Mouse (Mus musculus) forebrain, embryonic 11.5 days (tissue): Measurements from ENCODE around the gene Mtfmt. TPM values are rescaled to one million over a fixed set of nuclear protein-coding genes. Genes with fewer than 3 reads are reported as not detected.

ENCODE experiments used
- ATAC-seq: fragments of 200-750 bp; cut with Nextera tagmentation; replicated peaks from 2 replicates; pipeline ENCODE4 v1.8.0; 2017; ENCODE audit warnings: moderate TSS enrichment; ENCODE audit not compliant: low FRiP score
- DNase-seq: peaks from one replicate; pipeline ENCODE4 v3.0.0-alpha.2; 2017; ENCODE audit warnings: low spot score
- H3K27ac ChIP-seq: fragments of 300-500 bp; sonication (generic); 2 replicates; pipeline ENCODE4 v1.5.1; 2014; ENCODE audit warnings: low read depth, low read length
- H3K27me3 ChIP-seq: fragments of 300-500 bp; sonication (generic); 2 replicates; pipeline ENCODE4 v1.6.1; 2014; ENCODE audit warnings: mild to moderate bottlenecking, low read length, mixed read lengths; ENCODE audit not compliant: control insufficient read depth, insufficient read depth
- H3K36me3 ChIP-seq: fragments of 300-500 bp; sonication (generic); 2 replicates; pipeline ENCODE4 v1.6.1; 2014; ENCODE audit warnings: mild to moderate bottlenecking, low read length, moderate library complexity, mixed read lengths; ENCODE audit not compliant: control insufficient read depth, insufficient read depth
- H3K4me1 ChIP-seq: fragments of 300-500 bp; sonication (generic); replicated peaks from 2 replicates; pipeline ENCODE4 v1.6.1; 2014; ENCODE audit warnings: low read length, mixed read lengths; ENCODE audit not compliant: control insufficient read depth, insufficient read depth
- H3K4me2 ChIP-seq: fragments of 300-500 bp; sonication (generic); 2 replicates; pipeline ENCODE4 v1.6.1; 2014; ENCODE audit warnings: low read depth, mild to moderate bottlenecking, low read length, moderate library complexity, mixed read lengths; ENCODE audit not compliant: severe bottlenecking
- H3K4me3 ChIP-seq: fragments of 300-500 bp; sonication (generic); 2 replicates; pipeline ENCODE4 v1.5.1; 2014; ENCODE audit warnings: low read depth, low read length
- H3K9ac ChIP-seq: fragments of 300-500 bp; sonication (generic); 2 replicates; pipeline ENCODE4 v1.6.1; 2014; ENCODE audit warnings: low read length
- H3K9me3 ChIP-seq: fragments of 300-500 bp; sonication (generic); 2 replicates; pipeline ENCODE4 v1.6.1; 2016; ENCODE audit warnings: low read length, mixed read lengths; ENCODE audit not compliant: control insufficient read depth
- WGBS: fragments of 180-500 bp; shearing (Covaris S2); extraction: QIAGEN DNeasy Blood & Tissue Kit; methylation state at CpG from one replicate; pipeline ENCODE4 v1.1.7; 2014; 5-methylcytosine and 5-hydroxymethylcytosine counted together
- polyA plus RNA-seq: library from polyadenylated mRNA; unstranded; fragments of >200 nt; fragmentation: Nextera tagmentation; extraction: Ambion mirVana; gene quantifications from 2 replicates; pipeline ENCODE4 v1.2.1, GENCODE M21; 2014

Mtfmt gene
- 19.6 and 20.4 TPM in 2 replicates for polyA plus RNA-seq

DNA sequence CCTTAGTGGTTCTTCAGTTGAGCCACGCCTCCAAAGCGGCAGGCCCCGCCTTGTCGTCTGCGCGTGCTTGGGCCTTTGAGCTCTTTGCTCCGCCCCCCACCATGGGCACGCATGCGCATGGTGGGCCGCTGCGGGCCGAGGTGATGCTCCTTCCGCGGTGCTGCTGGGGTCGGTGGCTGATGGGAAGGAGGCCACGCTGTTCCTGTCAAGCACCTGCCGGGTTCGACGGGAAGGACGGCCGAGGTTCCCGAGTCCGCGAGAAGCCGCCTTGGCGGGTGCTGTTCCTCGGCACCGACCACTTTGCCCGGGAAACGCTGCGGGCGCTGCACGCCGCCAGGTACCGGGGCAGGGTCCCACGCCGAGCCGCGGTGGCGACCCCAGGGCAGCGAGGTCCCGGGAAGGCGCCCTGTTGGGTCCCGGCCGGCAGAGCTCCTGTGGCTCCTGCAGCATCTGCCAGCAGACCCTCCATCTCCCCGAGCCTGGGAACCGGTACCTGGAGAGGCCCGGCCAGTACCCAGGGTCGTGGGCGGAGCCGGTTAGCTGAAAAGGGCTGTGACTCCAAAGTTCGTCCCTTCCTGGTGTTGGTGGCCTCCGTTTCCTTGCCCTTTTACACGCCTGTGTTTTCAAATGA lies at the start of gene Mtfmt:
TSS of gene Mtfmt (plus strand) at position 112 of the 631 bp plus-strand sequence.
- Histone ChIP-seq H3K27me3 (no peaks in the 10 kb centered on the region), H3K4me1 (no peaks in the 10 kb centered on the region), H3K9me3 (no peaks in the 10 kb centered on the region), H3K36me3 (no peaks in the 10 kb centered on the region), H3K27ac (no peak within 1 kb of the TSS), H3K9ac (peak within 1 kb of the TSS; percentile 85), H3K4me3 (peak within 1 kb of the TSS; percentile 88), H3K4me2 (peak within 1 kb of the TSS; percentile 77)
- peak; percentile 96 for DNase-seq
- peak; percentile 91 for ATAC-seq
- under 1% methylated on average over 54 of the region's 54 CpGs for WGBS

DNA sequence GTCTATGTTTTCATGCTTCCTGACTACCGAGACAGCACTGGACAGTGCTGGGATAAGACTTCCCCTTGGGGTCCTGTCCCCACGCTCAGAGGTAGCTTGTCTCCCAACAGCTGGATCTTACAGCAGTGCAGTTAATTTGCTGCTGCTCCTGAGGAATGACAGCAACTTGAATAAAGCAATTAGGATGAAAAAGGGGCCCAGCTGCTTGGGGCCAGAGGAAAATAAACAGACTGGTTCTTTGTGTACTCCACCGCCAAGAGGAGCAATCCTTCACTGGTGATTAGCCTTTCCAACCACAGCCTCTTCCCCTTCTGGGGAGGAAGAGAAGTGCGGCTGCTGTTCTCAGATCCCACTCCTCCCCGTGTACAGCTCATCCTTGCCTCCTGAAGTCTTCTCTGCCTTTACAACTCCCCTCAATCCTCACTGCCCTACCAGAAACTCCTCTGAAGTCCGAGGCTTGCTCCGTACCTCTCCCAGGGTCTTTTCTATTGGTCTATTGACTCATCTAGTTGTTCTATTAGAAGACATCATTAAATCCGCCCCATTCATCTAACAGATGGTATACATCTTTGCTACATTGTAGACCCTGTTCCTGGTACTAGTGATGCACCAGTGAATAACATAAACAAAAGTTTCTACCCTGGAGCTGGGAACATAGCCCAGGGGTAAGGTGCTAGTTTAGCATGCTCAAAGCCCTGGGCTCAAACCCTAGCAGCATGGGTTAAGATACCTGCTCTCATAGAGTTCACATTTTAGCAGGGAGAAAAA lies 49.0 kb upstream of the Mtfmt start:
- ATAC-seq (no peak), DNase-seq (no peak)
- H3K4me1 ChIP-seq = 0 out of 2 replicates have a peak, but pooled peaks cover 4% of the 10 kb centered on the region
- H3K27ac ChIP-seq = 0 out of 2 replicates have a peak overlapping the region, but pooled peaks have one; percentile 12
- H3K36me3 ChIP-seq = no peaks in the 10 kb centered on the region
- H3K9me3 ChIP-seq = no peaks in the 10 kb centered on the region
- H3K4me2 ChIP-seq = no peak overlapping the region
- 34% methylated on average over 8 of the region's 8 CpGs for WGBS
- no peak overlapping the region for H3K9ac ChIP-seq
- no peak overlapping the region for H3K4me3 ChIP-seq
- H3K27me3 ChIP-seq = peaks cover 17% of the 10 kb centered on the region

DNA sequence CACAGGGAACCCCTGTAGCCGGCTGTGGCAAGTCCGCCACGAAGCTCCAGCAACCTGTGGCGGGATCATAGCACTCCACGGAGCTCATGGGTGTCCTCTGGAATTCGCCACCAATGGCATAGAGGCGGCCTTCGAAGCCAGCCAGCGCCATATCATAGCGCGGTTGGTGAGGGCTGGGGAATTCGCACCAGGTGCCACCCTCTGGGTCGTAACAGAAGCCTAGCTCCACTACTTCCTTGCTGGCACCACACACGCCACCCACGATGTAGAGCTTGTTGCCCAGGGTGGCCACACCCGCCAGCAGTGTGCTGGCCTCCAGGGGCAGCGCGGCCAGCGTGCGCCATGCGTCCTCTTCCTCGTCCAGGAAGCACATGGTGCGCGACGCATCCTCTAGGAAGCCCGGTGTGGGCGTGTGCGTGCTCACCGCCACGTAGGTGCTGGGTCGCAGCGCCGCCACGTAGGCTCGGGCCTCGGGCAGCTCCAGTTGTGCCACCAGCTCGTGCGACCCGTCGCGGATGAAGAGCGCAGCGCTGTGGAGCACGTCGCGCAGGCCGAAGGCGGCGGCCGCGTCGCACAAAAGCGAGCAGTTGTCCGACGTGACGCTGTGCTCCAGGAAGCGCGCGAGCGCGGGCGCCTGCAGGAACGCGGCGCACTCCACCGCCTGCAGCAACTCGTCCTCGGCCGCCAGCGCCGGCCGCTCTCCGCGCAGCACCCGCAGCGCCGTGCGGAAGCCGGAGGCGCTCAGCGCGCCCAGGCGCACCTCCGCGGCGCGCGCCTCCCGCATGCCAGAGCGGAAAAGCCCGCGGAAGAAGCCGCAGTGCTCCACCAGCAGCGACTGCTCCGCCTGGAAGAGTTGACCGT lies 44.6 kb upstream of the Mtfmt start:
- H3K27me3 ChIP-seq = peaks cover 30% of the 10 kb centered on the region
- H3K9ac ChIP-seq = peak overlapping the region; percentile 27
- no peak overlapping the region for H3K27ac ChIP-seq
- H3K4me3 ChIP-seq = peak overlapping the region; percentile 34
- peak overlapping the region; percentile 51 for H3K4me2 ChIP-seq
- ATAC-seq = 0 out of 2 replicates have a peak, but pooled peaks have one; percentile 12
- no peaks in the 10 kb centered on the region for H3K9me3 ChIP-seq
- 0 out of 2 replicates have a peak, but pooled peaks cover 4% of the 10 kb centered on the region for H3K4me1 ChIP-seq
- H3K36me3 ChIP-seq = no peaks in the 10 kb centered on the region
- WGBS = 18% methylated on average over 96 of the region's 96 CpGs
- peak; percentile 62 for DNase-seq

DNA sequence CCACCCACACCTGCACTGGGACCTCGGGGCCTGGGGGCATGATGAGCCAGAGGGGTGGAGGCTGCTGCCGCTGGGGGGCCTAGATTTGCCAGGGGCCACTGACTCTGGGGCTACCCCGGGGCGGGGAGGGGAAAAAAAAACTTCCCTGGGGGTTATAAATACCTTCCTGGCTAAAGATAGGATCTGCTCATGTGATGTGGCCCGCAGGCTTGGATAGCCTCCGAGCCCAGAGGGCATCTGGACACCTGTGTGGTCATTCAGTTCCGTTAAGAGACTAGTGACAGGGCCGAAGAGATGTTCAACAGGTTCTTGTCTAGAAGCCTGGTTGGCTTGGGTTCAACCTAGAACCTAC lies 44.0 kb upstream of the Mtfmt start, which contains the start of gene Kbtbd13:
TSS of gene Kbtbd13 (minus strand) at position 40 of the 352 bp plus-strand sequence.
- WGBS = 40% methylated on average over 8 of the region's 8 CpGs
- ATAC-seq = no peak
- no peak within 1 kb of the TSS for H3K27ac ChIP-seq
- H3K36me3 ChIP-seq = no peaks in the 10 kb centered on the region
- H3K9ac ChIP-seq = peak within 1 kb of the TSS; percentile 27
- H3K4me3 ChIP-seq = peak within 1 kb of the TSS; percentile 34
- peaks cover 30% of the 10 kb centered on the region for H3K27me3 ChIP-seq
- H3K9me3 ChIP-seq = no peaks in the 10 kb centered on the region
- peak within 1 kb of the TSS; percentile 51 for H3K4me2 ChIP-seq
- DNase-seq = no peak
- H3K4me1 ChIP-seq = no peaks in the 10 kb centered on the region

DNA sequence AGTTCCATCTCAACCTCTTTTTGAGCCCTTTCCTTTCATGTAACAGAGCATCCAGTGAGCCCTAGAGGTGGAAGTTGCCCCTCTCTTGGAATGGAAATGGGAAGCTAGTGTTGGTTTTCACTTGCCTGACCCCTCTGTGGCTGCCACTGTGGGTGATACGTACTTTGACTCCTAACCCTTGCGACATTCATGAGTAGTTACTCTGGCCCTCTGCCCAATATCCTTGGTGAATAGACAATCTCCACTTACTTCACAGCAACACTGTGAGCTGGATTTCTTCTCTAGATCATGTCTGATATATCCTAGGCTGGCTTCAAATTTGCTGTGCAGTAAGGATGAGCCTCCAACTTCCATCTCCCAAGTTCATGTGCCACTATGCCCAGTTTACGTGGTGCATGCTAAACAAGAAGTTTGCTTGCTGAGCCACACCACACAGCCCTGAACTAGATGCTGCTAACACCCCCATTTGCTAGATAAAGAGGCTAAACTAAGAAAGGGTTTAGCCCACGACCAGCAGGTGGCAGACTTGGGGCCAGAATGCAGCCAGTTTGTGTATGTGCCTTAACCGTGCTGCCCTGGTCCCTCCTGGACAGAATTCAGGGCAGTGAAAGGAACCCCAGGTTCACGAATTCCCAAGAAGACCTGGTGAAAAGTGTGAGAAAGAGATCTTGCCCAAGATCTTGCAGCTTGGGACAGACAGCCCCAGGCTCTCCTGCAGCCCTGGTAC lies 42.8 kb upstream of the Mtfmt start:
- DNase-seq (peak; percentile 81), ATAC-seq (no peak)
- H3K4me2 ChIP-seq = no peak overlapping the region
- H3K4me1 ChIP-seq = no peaks in the 10 kb centered on the region
- H3K27ac ChIP-seq = no peak overlapping the region
- WGBS = 28% methylated on average over 6 of the region's 6 CpGs
- H3K9me3 ChIP-seq = no peaks in the 10 kb centered on the region
- H3K4me3 ChIP-seq = no peak overlapping the region
- no peak overlapping the region for H3K9ac ChIP-seq
- H3K36me3 ChIP-seq = no peaks in the 10 kb centered on the region
- peaks cover 30% of the 10 kb centered on the region for H3K27me3 ChIP-seq

DNA sequence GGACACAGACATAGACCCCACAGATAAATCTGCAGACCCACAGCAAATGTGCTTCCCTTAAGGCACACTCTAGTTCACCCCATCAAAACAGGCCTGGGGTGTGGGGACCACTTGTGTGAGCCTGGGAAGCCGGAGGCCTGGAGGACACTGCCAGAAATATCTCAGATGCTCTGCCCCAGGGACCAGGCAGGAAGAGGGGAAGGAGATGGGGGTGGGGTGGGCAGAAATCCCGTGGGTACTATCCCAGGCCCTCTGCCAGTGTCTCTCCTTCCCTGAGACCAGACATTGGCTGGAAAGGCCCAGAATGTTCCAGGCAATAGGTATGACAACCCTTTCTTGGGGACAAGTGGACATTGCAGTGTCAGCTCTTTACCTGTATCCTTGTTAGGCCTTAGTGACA lies 42.0 kb upstream of the Mtfmt start:
- WGBS = 62% methylated on average over 2 of the region's 2 CpGs
- Histone ChIP-seq H3K9me3 (no peaks in the 10 kb centered on the region), H3K27ac (no peak overlapping the region), H3K36me3 (no peaks in the 10 kb centered on the region), H3K4me2 (no peak overlapping the region), H3K4me1 (0 out of 2 replicates have a peak, but pooled peaks cover 3% of the 10 kb centered on the region), H3K4me3 (no peak overlapping the region), H3K27me3 (peaks cover 30% of the 10 kb centered on the region), H3K9ac (no peak overlapping the region)
- DNase-seq (no peak), ATAC-seq (no peak)

DNA sequence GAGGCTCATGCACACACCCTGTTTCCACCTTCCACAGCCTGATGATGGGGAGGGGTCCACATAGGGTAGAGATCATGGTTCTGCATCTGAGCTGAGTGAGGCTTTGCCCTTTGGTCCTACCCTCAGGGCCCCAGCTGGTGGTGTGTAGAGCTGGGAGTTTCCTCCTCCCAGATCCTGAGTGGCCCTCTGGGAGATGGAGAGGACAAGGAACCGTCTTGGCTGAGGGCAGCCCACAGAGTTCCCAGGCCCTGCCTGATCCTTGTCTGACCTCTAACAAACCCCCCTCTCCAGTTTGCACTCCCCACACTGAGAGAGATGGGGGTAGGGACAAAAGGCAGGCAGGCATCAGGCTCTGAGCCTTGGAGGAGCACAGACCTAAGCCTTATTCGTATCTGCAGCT lies 41.2 kb upstream of the Mtfmt start:
- no peaks in the 10 kb centered on the region for H3K9me3 ChIP-seq
- no peak overlapping the region for H3K27ac ChIP-seq
- ATAC-seq (no peak), DNase-seq (no peak)
- H3K36me3 ChIP-seq = no peaks in the 10 kb centered on the region
- WGBS = 73% methylated on average over 2 of the region's 2 CpGs
- H3K27me3 ChIP-seq = peaks cover 30% of the 10 kb centered on the region
- H3K9ac ChIP-seq = no peak overlapping the region
- no peak overlapping the region for H3K4me3 ChIP-seq
- H3K4me1 ChIP-seq = 0 out of 2 replicates have a peak, but pooled peaks cover 3% of the 10 kb centered on the region
- no peak overlapping the region for H3K4me2 ChIP-seq

DNA sequence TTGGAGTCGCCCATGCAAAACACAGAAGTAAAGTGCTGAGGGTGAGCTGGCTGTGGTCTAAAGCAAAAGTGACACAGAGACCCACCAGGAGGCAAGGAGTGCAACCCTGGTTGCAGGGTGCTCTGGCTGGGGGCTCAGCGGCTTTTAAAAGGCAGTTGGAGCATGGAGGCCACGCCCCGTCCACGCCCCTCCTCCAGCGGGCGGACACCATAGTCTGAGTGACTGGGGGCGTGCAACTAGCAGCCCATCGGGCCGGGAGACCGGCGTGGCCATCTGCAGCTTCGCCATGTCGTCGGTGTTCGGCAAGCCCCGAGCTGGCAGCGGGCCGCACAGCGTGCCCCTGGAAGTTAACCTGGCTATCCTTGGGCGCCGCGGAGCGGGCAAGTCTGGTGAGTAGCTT lies 37.3 kb upstream of the Mtfmt start, which contains the start of gene Rasl12:
TSS of gene Rasl12 (plus strand) at position 228 of the 400 bp plus-strand sequence.
- Histone ChIP-seq H3K36me3 (no peaks in the 10 kb centered on the region), H3K9me3 (no peaks in the 10 kb centered on the region), H3K4me2 (peak within 1 kb of the TSS; percentile 79), H3K27ac (no peak within 1 kb of the TSS), H3K4me3 (peak within 1 kb of the TSS; percentile 41), H3K4me1 (0 out of 2 replicates have a peak, but pooled peaks cover 3% of the 10 kb centered on the region), H3K9ac (peak within 1 kb of the TSS; percentile 61), H3K27me3 (no peaks in the 10 kb centered on the region)
- DNase-seq = peak; percentile 90
- under 1% methylated on average over 24 of the region's 24 CpGs for whole genome bisulfite sequencing
- ATAC-seq = peak; percentile 78
